Mouse (Mus musculus) kidney, adult 8-10 months (tissue): Measurements from ENCODE around the gene Gm614.

ENCODE experiments used
- DNase-seq, 2 experiments: peaks; one replicate each; pipeline ENCODE4 v3.0.0; 2022

Gene Gm614

GRCm38 (mm10) chrX:101256603-101257002 is 7.2 kb downstream of the Gm614 start:
- no peak for DNase-seq

GRCm38 (mm10) chrX:101254740-101255139 is 9.1 kb downstream of the Gm614 start:
- no peak for DNase-seq

- peak; percentile 88 to 89 for DNase-seq
Measured at GRCm38 (mm10) chrX:101253952-101254729, 9.7 kb downstream of the Gm614 start, which contains the start of gene Foxo4. Foxo4 (plus strand) TSS chrX:101254528.

GRCm38 (mm10) chrX:101245011-101245410 is 18.8 kb downstream of the Gm614 start:
- DNase-seq: no peak

GRCm38 (mm10) chrX:101222796-101223162 is 41.0 kb downstream of the Gm614 start:
- no peak for DNase-seq

GRCm38 (mm10) chrX:101221834-101222795 is 41.7 kb downstream of the Gm614 start, which contains the start of gene Snx12:
Snx12 (minus strand) TSS chrX:101222563.
- DNase-seq: peak; percentile 88 to 92
